Mouse (Mus musculus): ENCODE data around the gene Maats1. TPM values are rescaled to one million over a fixed set of nuclear protein-coding genes. Genes with fewer than 3 reads are reported as not detected.
A peak's percentile ranks its signal among the peaks of the same experiment; 100 is the strongest.

Maats1 gene
- polyA plus RNA-seq, 1 experiment from 2014 or later = 0.98 TPM

- H3K4me3 ChIP-seq (replicated peaks) = no peak overlapping the region
- 31% methylated on average over 3 of the region's 3 CpGs for WGBS
- H3K4me2 ChIP-seq (replicated peaks) = no peak overlapping the region
- no peaks in the 10 kb centered on the region; the same call in 1 of the 2 replicates for H3K4me1 ChIP-seq (replicated peaks)
- H3K9ac ChIP-seq (replicated peaks) = no peak overlapping the region
- H3K27me3 ChIP-seq = no peaks in the 10 kb centered on the region
- H3K27ac ChIP-seq = no peak overlapping the region
- H3K36me3 ChIP-seq = no peaks in the 10 kb centered on the region
- no peaks in the 10 kb centered on the region for H3K9me3 ChIP-seq
- ATAC-seq = no peak
These were observed 58.6 kb downstream of the Maats1 start for GRCm38 (mm10) chr16:38283300-38283699.

- ATAC-seq = no peak
- Histone ChIP-seq H3K27me3 (no peaks in the 10 kb centered on the region), H3K27ac (no peak overlapping the region; the same call in 1 of the 2 replicates), H3K4me1 (replicated peaks) (no peaks in the 10 kb centered on the region; the same call in 1 of the 2 replicates), H3K9me3 (no peaks in the 10 kb centered on the region), H3K4me2 (replicated peaks) (no peak overlapping the region), H3K9ac (replicated peaks) (no peak overlapping the region), H3K4me3 (replicated peaks) (no peak overlapping the region), H3K36me3 (no peaks in the 10 kb centered on the region)
- 86% methylated on average over 7 of the region's 7 CpGs for WGBS
These were observed 59.3 kb downstream of the Maats1 start for GRCm38 (mm10) chr16:38282559-38283160.

- 87% methylated on average over 7 of the region's 7 CpGs for WGBS
- H3K4me1 ChIP-seq (replicated peaks) = no peaks in the 10 kb centered on the region; the same call in 1 of the 2 replicates
- H3K27me3 ChIP-seq = no peaks in the 10 kb centered on the region
- no peak for ATAC-seq
- H3K27ac ChIP-seq = no peak overlapping the region
- H3K36me3 ChIP-seq = no peaks in the 10 kb centered on the region
- no peak overlapping the region for H3K9ac ChIP-seq (replicated peaks)
- H3K4me2 ChIP-seq (replicated peaks) = no peak overlapping the region
- no peak overlapping the region for H3K4me3 ChIP-seq (replicated peaks)
- H3K9me3 ChIP-seq = no peaks in the 10 kb centered on the region
These were observed 61.0 kb downstream of the Maats1 start for GRCm38 (mm10) chr16:38280951-38281350.

DNA sequence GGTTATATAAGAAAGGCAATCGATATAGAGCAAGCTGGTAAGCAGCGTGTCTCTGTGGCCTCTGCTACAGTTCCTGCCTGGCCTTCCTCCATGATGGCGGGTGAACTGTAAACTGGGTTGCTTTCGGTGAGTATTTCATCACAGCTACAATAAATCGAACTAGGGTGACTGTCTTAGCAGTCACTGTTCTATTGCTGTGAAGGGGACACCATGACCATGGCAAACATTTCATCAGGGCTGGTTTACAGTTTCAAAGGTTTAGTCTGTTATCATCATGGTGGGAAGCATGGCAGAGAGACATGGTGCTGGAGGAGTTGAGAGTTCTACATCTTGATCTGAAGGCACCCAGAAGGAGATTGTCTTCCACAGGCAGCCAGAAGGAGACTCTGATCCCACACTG is 62.1 kb downstream of the Maats1 start:
- ATAC-seq = no peak
- Histone ChIP-seq H3K27ac (no peak overlapping the region), H3K4me2 (replicated peaks) (no peak overlapping the region), H3K36me3 (no peaks in the 10 kb centered on the region), H3K9ac (replicated peaks) (no peak overlapping the region), H3K27me3 (no peaks in the 10 kb centered on the region), H3K9me3 (no peaks in the 10 kb centered on the region), H3K4me1 (replicated peaks) (no peaks in the 10 kb centered on the region; the same call in 1 of the 2 replicates), H3K4me3 (replicated peaks) (no peak overlapping the region)
- WGBS = 95% methylated on average over 5 of the region's 5 CpGs

- Histone ChIP-seq H3K27ac (no peak overlapping the region), H3K36me3 (no peaks in the 10 kb centered on the region), H3K9me3 (no peaks in the 10 kb centered on the region), H3K4me1 (replicated peaks) (peaks cover 13% of the 10 kb centered on the region), H3K4me2 (replicated peaks) (no peak overlapping the region), H3K27me3 (no peaks in the 10 kb centered on the region), H3K9ac (replicated peaks) (no peak overlapping the region), H3K4me3 (replicated peaks) (no peak overlapping the region)
- WGBS = 85% methylated on average over 2 of the region's 2 CpGs
- ATAC-seq = no peak
These were observed 67.2 kb downstream of the Maats1 start for GRCm38 (mm10) chr16:38274737-38275136.

GRCm38 (mm10) chr16:38272483-38272882 is 69.5 kb downstream of the Maats1 start:
- no peak overlapping the region for H3K4me2 ChIP-seq (replicated peaks)
- no peaks in the 10 kb centered on the region for H3K9me3 ChIP-seq

DNA sequence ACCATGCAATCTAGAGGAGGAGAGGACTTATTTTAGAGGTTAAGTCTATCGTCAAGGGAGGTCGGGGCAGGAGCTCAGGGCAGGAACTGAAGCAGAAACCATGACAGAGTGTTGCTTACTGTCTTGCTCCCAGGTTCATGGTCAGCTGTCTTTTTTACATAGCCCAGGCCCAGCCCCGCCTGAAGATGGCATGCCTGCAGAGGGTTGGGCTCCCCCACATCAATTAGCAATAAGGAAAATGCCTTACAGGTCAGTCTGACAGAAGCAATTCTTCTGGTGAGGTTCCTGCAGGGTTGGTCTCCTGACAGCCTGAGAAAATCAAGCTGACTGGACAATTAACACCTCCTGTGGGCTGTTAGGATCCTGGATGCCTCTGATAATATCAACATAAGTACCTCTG is 70.3 kb downstream of the Maats1 start:
- Histone ChIP-seq H3K27me3 (no peaks in the 10 kb centered on the region), H3K9me3 (no peaks in the 10 kb centered on the region), H3K27ac (no peak overlapping the region), H3K4me1 (replicated peaks) (peaks cover 13% of the 10 kb centered on the region), H3K36me3 (no peaks in the 10 kb centered on the region), H3K4me2 (replicated peaks) (no peak overlapping the region), H3K9ac (replicated peaks) (no peak overlapping the region), H3K4me3 (replicated peaks) (no peak overlapping the region)
- WGBS = 76% methylated on average over 3 of the region's 3 CpGs
- no peak for ATAC-seq

More at GRCm38 (mm10) chr16:38272483-38272882, 69.5 kb downstream of the Maats1 start:
- no peaks in the 10 kb centered on the region for H3K36me3 ChIP-seq
- H3K9ac ChIP-seq (replicated peaks) = no peak overlapping the region
- WGBS = 31% methylated on average over 5 of the region's 5 CpGs
- no peak overlapping the region for H3K27ac ChIP-seq
- ATAC-seq = peak; percentile 62
- no peak overlapping the region for H3K4me3 ChIP-seq (replicated peaks)
- H3K27me3 ChIP-seq = no peaks in the 10 kb centered on the region
- H3K4me1 ChIP-seq (replicated peaks) = peaks cover 13% of the 10 kb centered on the region

- no peaks in the 10 kb centered on the region for H3K4me1 ChIP-seq (replicated peaks)
- H3K27me3 ChIP-seq = no peaks in the 10 kb centered on the region
- H3K4me2 ChIP-seq (replicated peaks) = no peak overlapping the region
- no peaks in the 10 kb centered on the region for H3K9me3 ChIP-seq
- 92% methylated on average over 9 of the region's 9 CpGs for WGBS
- H3K9ac ChIP-seq (replicated peaks) = no peak overlapping the region
- H3K4me3 ChIP-seq (replicated peaks) = no peak overlapping the region
- H3K36me3 ChIP-seq = no peaks in the 10 kb centered on the region
- H3K27ac ChIP-seq = no peak overlapping the region
- ATAC-seq = no peak
These were observed 86.0 kb downstream of the Maats1 start for GRCm38 (mm10) chr16:38255927-38256326.

- H3K4me1 ChIP-seq (replicated peaks) = no peaks in the 10 kb centered on the region
- no peak for ATAC-seq
These were observed 86.8 kb downstream of the Maats1 start for GRCm38 (mm10) chr16:38255107-38255506.

GRCm38 (mm10) chr16:38254001-38254400 is 87.9 kb downstream of the Maats1 start:
- no peak for ATAC-seq
- WGBS = 87% methylated on average over 14 of the region's 14 CpGs
- no peaks in the 10 kb centered on the region for H3K27me3 ChIP-seq
- H3K4me1 ChIP-seq (replicated peaks) = 0 out of 2 replicates have a peak, but pooled peaks cover under 1% of the 10 kb centered on the region
- no peak overlapping the region for H3K4me3 ChIP-seq (replicated peaks)
- H3K4me2 ChIP-seq (replicated peaks) = no peak overlapping the region
- no peak overlapping the region for H3K9ac ChIP-seq (replicated peaks)
- H3K27ac ChIP-seq = no peak overlapping the region
- H3K36me3 ChIP-seq = no peaks in the 10 kb centered on the region
- no peaks in the 10 kb centered on the region for H3K9me3 ChIP-seq

More at GRCm38 (mm10) chr16:38255107-38255506, 86.8 kb downstream of the Maats1 start:
- Histone ChIP-seq H3K9ac (replicated peaks) (no peak overlapping the region), H3K27ac (no peak overlapping the region), H3K4me2 (replicated peaks) (no peak overlapping the region), H3K27me3 (no peaks in the 10 kb centered on the region), H3K36me3 (no peaks in the 10 kb centered on the region), H3K9me3 (no peaks in the 10 kb centered on the region), H3K4me3 (replicated peaks) (no peak overlapping the region)
- WGBS = 77% methylated on average over 4 of the region's 4 CpGs

- ATAC-seq = no peak
- WGBS = 91% methylated on average over 6 of the region's 6 CpGs
- Histone ChIP-seq H3K27me3 (no peaks in the 10 kb centered on the region), H3K36me3 (peaks cover 3% of the 10 kb centered on the region; the same call in 1 of the 2 replicates), H3K4me2 (replicated peaks) (no peak overlapping the region), H3K9me3 (no peaks in the 10 kb centered on the region), H3K9ac (replicated peaks) (no peak overlapping the region), H3K4me3 (replicated peaks) (no peak overlapping the region), H3K27ac (no peak overlapping the region), H3K4me1 (replicated peaks) (0 out of 2 replicates have a peak, but pooled peaks cover 3% of the 10 kb centered on the region)
These were observed 91.5 kb downstream of the Maats1 start for GRCm38 (mm10) chr16:38250467-38250866.

GRCm38 (mm10) chr16:38248331-38248961 is 93.5 kb downstream of the Maats1 start:
- WGBS = 72% methylated on average over 13 of the region's 13 CpGs
- no peak overlapping the region for H3K4me2 ChIP-seq (replicated peaks)
- no peak for ATAC-seq

More at GRCm38 (mm10) chr16:38248331-38248961, 93.5 kb downstream of the Maats1 start:
- no peak overlapping the region for H3K9ac ChIP-seq (replicated peaks)
- H3K27me3 ChIP-seq = no peaks in the 10 kb centered on the region
- peaks cover 5% of the 10 kb centered on the region; the same call in 1 of the 2 replicates for H3K36me3 ChIP-seq
- 0 out of 2 replicates have a peak, but pooled peaks cover 3% of the 10 kb centered on the region for H3K4me1 ChIP-seq (replicated peaks)
- H3K4me3 ChIP-seq (replicated peaks) = no peak overlapping the region
- H3K9me3 ChIP-seq = no peaks in the 10 kb centered on the region
- H3K27ac ChIP-seq = no peak overlapping the region

Data from midbrain, embryonic 13.5 days (tissue).